Mouse (Mus musculus): Measurements from ENCODE around the gene E130308A19Rik.

Gene E130308A19Rik

DNA sequence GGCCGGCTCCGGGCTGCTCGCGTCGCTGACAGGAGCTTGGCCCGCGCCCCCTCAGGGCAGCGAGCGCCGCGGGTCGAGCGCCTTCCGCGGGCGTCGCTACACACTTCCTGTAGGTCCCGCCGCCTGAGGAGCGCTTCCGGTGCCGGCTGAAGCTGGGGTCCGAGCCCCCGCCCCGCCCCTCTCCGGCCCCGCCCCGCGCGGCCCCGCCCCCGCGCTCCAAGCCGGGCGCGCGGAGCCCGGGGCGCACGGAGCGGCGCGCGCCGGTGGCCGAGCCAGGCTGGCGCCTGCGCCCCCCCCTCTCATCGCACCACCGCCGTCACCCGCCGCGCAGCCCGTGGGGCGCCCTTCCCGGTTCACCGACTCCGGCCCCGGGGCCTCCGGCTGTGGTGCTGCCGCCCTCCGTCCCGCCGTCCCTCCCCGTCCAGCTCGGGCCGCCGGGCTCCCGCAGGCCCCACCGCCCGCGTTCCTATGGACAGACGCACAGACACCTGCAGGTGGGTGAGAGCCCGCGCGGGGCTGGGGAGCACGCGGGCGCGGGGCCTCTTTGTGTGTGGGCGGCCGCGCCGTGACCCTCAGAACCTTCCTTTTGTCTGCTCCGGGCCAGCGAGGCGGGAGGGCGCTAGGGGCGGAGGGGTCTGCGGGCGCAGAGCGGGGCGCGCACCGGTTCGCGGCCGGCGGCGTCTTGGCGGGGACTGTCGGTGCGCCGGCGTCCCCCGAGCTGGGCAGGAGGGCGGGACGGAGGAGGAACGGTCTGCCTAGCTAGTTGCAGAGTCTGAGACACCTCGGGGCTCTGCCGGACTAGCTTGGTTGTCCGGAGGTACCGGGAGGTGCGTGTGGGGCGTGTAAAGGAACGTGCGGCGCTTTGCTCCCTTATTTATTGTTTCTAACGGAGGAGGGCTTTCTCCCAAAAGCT is at the start of gene E130308A19Rik:
Gene E130308A19Rik, plus strand, starts transcription at position 214 of the 913 bp plus-strand sequence.
- DNase-seq (ENCODE audit: low spot score in 2 of 2): peak; percentile 17 to 33

GRCm38 (mm10) chr4:59580495-59581281 is 45.3 kb upstream of the E130308A19Rik start:
- DNase-seq (ENCODE audit: low spot score in 2 of 2): no peak

- DNase-seq (ENCODE audit: low spot score in 2 of 2): peak; percentile 97 to 99
Observed at GRCm38 (mm10) chr4:59581314-59582185, 44.5 kb upstream of the E130308A19Rik start, which contains the start of gene Hsdl2. Gene Hsdl2 (plus strand): TSS chr4:59581563.

GRCm38 (mm10) chr4:59582186-59582585 is 43.8 kb upstream of the E130308A19Rik start:
- DNase-seq (ENCODE audit: low spot score in 2 of 2): no peak

- DNase-seq (ENCODE audit: low spot score in 2 of 2): no peak
Observed at GRCm38 (mm10) chr4:59585097-59585496, 40.9 kb upstream of the E130308A19Rik start.

DNA sequence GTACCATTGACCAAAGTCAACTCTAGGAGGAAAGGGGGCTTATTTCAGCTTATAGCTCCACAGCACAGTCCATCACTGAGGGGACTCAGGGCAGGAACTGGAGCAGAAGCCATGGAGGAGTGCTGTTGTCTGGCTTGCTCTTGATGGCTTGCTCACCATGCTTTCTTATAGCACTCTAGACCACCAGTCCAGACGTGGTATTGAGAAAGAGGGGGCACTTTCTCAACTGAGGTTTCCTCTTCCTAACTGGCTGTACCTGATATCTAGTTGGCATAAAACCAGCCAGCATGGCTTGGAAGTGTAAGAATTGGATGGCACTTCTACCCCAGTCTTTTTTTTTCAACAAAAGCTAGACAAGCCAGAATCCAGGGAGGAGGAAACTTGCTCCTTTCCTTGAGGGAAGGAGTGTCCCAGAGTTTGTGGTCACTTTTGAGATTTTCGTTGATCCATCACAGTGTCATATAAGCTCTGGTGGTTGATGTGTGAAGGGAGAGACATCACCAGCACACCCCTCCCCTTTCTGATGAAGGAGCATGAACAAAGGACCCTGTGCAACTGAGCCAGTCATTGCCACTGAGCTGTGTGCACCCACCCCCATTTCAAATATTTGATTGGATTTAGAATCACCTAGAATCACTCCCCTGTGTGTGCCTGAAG is 38.7 kb upstream of the E130308A19Rik start:
- no peak for DNase-seq (ENCODE audit: low spot score in 2 of 2)

- no peak for DNase-seq (ENCODE audit: low spot score in 2 of 2)
Observed at GRCm38 (mm10) chr4:59587872-59588226, 38.2 kb upstream of the E130308A19Rik start.

GRCm38 (mm10) chr4:59594614-59595013 is 31.4 kb upstream of the E130308A19Rik start:
- no peak for DNase-seq (ENCODE audit: low spot score in 2 of 2)

GRCm38 (mm10) chr4:59596556-59596955 is 29.5 kb upstream of the E130308A19Rik start:
- no peak for DNase-seq (ENCODE audit: low spot score in 2 of 2)

DNA sequence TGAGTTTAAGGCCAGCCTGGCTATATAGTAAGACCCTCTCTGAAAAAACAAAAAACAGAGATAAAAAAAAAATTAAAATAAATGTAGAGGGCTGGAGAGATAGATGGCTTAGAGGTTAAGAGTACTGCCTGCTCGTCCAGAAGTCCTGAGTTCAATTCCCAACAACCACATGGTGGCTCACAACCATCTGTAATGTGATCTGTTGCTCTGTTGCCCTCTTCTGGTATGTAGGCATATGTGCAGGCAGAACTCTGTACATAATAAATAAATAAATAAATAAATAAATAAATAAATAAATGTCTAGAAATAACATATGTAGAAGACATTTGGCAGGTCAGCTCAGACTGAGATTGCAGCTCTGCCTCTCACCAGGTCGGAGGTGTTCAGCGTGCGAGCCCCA is 23.3 kb upstream of the E130308A19Rik start:
- DNase-seq (ENCODE audit: low spot score in 2 of 2): no peak

- no peak for DNase-seq (ENCODE audit: low spot score in 2 of 2)
Observed at GRCm38 (mm10) chr4:59604892-59605291, 21.1 kb upstream of the E130308A19Rik start.

DNA sequence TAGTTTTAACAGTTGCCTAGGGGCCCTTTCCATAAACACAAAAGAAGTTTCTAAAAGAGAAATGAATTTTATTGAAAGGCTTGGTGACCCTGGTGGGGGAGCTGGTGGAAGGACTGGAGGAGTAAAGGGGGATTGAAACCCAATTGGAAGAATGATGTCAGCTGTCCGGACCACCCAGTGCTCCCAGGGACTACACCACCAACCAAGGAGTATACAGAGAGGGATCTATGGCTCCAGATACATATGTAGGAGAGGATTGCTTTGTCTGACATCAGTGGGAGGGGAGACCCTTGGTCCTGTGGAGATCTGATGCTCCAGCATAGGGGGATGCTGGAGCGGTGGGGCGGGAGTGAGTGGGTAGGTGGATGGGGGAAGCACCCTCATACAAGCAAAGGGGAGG is 20.5 kb upstream of the E130308A19Rik start:
- DNase-seq (ENCODE audit: low spot score in 2 of 2): no peak

- no peak for DNase-seq (ENCODE audit: low spot score in 2 of 2)
Observed at GRCm38 (mm10) chr4:59610411-59610810, 15.6 kb upstream of the E130308A19Rik start.

DNA sequence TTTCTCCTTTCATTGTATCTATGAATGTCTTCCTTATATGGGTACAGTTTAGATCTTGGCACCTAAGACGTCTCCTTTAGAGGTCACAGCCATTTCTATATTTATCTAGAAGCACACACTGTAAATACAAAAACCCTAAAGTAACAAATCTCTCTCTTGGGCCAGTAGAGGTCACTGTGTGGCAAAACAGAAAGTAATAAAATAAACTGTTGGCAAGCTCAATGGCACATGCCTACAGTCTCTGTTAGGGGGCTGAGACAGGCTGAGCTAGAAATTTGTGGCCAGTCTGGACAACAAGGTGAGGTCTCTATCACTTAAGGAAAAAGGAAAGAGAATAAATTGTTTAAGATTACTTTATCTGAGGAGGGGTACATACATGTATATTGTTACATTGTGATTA is 11.0 kb upstream of the E130308A19Rik start:
- DNase-seq (ENCODE audit: low spot score in 2 of 2): no peak

DNA sequence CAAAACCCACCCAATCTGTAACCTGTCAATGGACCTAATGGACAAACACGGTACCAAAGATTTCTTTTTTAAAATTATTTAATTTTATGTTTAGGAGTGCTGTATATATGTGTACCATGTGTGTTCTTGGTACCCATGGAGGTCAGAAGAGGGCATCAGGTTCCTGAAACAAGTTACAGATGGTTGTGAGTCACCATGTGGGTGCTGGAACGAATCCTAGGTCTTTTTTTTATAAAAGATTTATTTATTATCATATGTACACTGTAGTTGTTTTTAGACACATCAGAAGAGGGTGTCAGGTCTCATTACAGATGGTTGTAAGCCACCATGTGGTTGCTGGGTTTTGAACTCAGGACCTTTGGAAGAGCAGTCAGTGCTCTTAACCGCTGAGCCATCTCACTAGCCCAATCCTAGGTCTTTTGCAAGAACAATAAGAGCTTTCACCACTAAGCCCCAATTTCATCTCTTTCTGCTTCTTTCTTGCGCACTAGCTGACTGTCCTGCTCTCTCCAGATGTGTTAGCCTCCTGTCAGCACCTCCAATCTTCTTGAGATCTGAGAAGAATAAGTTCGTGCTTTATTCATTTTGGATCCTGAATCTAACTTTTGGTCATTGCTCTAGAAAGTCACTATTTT is 6.3 kb upstream of the E130308A19Rik start:
- no peak for DNase-seq (ENCODE audit: low spot score in 2 of 2)

GRCm38 (mm10) chr4:59625676-59625997 is 374 bp upstream of the E130308A19Rik start:
- peak in 1 of 2 experiments; percentile 6 for DNase-seq (ENCODE audit: low spot score in 2 of 2)

DNA sequence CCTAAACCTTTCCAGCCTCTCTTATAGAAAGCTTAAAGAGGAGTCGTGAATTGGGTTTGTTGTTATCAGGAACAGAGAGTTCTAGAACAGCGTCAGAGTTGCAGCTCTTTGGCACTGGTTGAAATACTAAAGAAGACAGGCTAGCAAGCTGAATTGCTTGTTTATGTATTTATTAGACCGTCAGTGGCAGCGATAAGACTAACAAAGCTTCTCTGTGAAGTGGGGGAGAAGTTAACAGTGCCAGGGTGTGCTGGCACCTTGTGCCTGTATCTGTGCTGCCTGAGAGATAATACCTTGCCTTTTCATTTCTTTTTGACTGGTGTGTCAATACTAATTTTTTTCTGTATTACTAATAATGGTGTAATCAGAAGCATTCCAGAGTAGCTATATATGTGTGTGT is 2.2 kb downstream of the E130308A19Rik start:
- no peak for DNase-seq (ENCODE audit: low spot score in 2 of 2)

DNA sequence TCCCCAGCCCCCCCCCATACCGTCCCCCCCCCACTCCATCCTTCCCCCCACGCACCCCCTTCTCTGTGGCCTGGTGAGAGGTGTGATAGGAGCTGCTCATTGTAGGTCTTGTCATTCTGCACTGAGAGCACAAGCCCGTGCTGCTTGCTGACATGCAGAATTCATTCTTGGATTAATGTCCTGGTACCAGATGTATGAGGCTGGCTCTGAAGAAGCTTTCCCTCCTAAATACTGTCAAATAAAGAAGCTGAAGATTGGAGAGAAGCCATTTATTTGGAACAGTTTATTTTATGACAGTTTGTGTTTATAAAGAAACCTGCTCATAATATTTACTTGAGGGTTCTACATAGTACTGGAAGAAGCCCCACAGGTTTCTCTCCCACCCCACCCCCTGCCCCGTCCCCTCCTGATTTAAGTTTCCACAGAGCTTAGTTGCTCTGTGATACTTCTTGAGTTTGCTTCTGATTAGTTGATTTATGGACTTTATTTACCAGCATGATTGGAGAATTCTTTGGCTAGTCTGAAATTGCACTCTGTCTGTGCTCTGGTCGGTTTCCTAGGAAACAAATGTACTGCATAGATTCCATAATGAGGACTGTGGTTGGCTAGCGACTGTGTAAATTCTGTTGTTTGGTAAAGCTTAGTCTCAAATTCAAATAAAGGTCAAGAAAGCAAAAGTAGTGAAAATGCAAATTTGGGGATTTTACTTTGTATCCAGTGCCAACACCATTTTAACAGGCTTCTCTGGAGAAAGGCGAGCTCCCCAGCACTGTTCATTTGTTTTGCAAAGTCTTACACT is 3.3 kb downstream of the E130308A19Rik start:
- DNase-seq (ENCODE audit: low spot score in 2 of 2): no peak

DNA sequence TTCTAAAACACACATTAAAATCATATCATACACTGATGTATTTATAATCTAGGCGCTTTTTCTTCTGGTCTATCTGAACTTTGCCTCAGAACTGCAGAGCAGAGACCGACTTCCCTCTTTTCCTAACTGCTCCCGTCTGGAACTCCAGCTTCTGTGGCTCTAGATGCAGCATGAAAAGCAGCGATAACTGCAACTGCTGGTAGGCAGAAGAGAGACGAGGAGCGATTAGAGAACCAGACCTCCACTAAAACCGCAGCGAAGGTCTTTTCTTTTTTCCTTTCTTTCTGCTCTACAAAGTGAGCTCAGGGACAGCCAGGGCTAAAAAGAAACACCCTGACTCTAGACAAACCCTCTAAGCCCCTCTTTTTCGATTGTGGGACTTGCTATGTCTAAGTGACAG is 4.1 kb downstream of the E130308A19Rik start:
- no peak for DNase-seq (ENCODE audit: low spot score in 2 of 2)

DNA sequence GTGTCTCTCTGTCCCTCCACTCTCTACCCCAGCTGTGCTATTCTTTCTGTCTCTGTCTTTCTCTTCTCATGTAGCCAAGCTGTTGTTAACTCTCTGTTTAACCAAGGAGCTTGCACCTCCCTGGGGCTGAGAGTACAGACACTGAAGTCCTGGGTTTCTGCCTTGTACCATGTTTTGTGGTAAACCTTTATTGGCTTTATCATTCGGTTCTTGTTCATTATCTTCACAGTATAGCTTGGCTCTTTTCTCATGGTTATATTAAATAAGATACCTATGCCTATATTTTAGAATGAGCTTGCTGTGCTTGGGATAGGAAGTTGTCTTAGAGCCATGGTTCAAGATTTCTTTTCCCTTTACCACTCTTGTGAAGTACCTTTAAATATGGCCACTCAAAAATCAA is 8.5 kb downstream of the E130308A19Rik start:
- no peak for DNase-seq (ENCODE audit: low spot score in 2 of 2)
